Mouse (Mus musculus) small intestine, adult 2 months (tissue): ENCODE measurements around the gene Snx30.

Source experiments
- CTCF ChIP-seq: fragments of 200-500 bp; IDR thresholded peaks from 2 replicates; pipeline ENCODE4 v1.5.1; 2012; ENCODE audit warnings: low read depth, mild to moderate bottlenecking, control low read depth, inconsistent platforms, low read length, moderate library complexity, mixed read lengths; ENCODE audit not compliant: insufficient replicate concordance, insufficient read length; ENCODE audit errors: extremely low read depth
- POLR2A ChIP-seq: fragments of 200-500 bp; IDR thresholded peaks from 2 replicates; pipeline ENCODE4 v1.6.1; 2012; ENCODE audit warnings: low read depth, mild to moderate bottlenecking, control low read depth, inconsistent platforms, low read length, moderate library complexity

- TF ChIP-seq CTCF: no peak
- TF ChIP-seq POLR2A: no peak
These were observed 58.2 kb downstream of the Snx30 start for GRCm38 (mm10) chr4:59863869-59864268.
